Mouse (Mus musculus) heart, embryonic 15.5 days (tissue): ENCODE data around the gene Gm8765. TPM values are rescaled to one million over a fixed set of nuclear protein-coding genes. Genes with fewer than 3 reads are reported as not detected.
"Not testable (repeated sequence)": the region's sequence is repeated elsewhere in the genome, so short reads cannot be mapped to it uniquely, and the experiment has no call there.

Experiments used
- ATAC-seq: fragments of 200-750 bp; cut with Nextera tagmentation; replicated peaks from 2 replicates; pipeline ENCODE4 v1.8.0; 2017; ENCODE audit warnings: low read depth, moderate TSS enrichment; ENCODE audit not compliant: insufficient number of reproducible peaks, insufficient read depth, low FRiP score
- H3K27ac ChIP-seq: fragments of 300-500 bp; sonication (generic); 2 replicates; pipeline ENCODE4 v1.5.1; 2015; ENCODE audit warnings: mild to moderate bottlenecking, inconsistent platforms
- H3K27me3 ChIP-seq: fragments of 300-500 bp; sonication (generic); 2 replicates; pipeline ENCODE4 v1.6.1; 2015; ENCODE audit warnings: inconsistent platforms
- H3K36me3 ChIP-seq: fragments of 300-500 bp; sonication (generic); 2 replicates; pipeline ENCODE4 v1.6.1; 2015; ENCODE audit warnings: mild to moderate bottlenecking, inconsistent platforms
- H3K4me1 ChIP-seq: fragments of 300-500 bp; sonication (generic); replicated peaks from 2 replicates; pipeline ENCODE4 v1.6.1; 2015; ENCODE audit warnings: inconsistent platforms
- H3K4me2 ChIP-seq: fragments of 300-500 bp; sonication (generic); 2 replicates; pipeline ENCODE4 v1.6.1; 2015; ENCODE audit warnings: inconsistent platforms, mild to moderate bottlenecking, moderate library complexity
- H3K4me3 ChIP-seq: fragments of 300-500 bp; sonication (generic); 2 replicates; pipeline ENCODE4 v1.5.1; 2015; ENCODE audit warnings: mild to moderate bottlenecking, inconsistent platforms
- H3K9ac ChIP-seq: fragments of 300-500 bp; sonication (generic); 2 replicates; pipeline ENCODE4 v1.6.1; 2015; ENCODE audit warnings: mild to moderate bottlenecking, inconsistent platforms
- H3K9me3 ChIP-seq: fragments of 300-500 bp; sonication (generic); replicated peaks from 2 replicates; pipeline ENCODE4 v1.6.1; 2016; ENCODE audit warnings: inconsistent platforms
- WGBS: fragments of 180-500 bp; shearing (Covaris S2); methylation state at CpG from one replicate; pipeline ENCODE4 v1.1.7; 2015; ENCODE audit warnings: mixed read lengths; 5-methylcytosine and 5-hydroxymethylcytosine counted together
- microRNA-seq: library from miRNA; unstranded; fragments of <30 nt; microRNA quantifications from one replicate; pipeline ENCODE4, GENCODE M21; 2016
- polyA plus RNA-seq: library from polyadenylated mRNA; unstranded; fragments of >200 nt; fragmentation: Nextera tagmentation; extraction: Ambion mirVana; gene quantifications from 2 replicates; pipeline ENCODE4 v1.2.1, GENCODE M21; 2015

Gm8765 gene
- not detected in 2 replicates for polyA plus RNA-seq

- not testable (repeated sequence) for H3K9me3 ChIP-seq, ATAC-seq, H3K27me3 ChIP-seq, H3K36me3 ChIP-seq, H3K9ac ChIP-seq, H3K27ac ChIP-seq, H3K4me2 ChIP-seq, H3K4me3 ChIP-seq, H3K4me1 ChIP-seq
- WGBS = 61% methylated on average over 2 of the region's 2 CpGs
Measured at GRCm38 (mm10) chr13:50698012-50698411, at the start of gene Gm8765. Gene Gm8765, plus strand, starts transcription at chr13:50698312.

- not testable (repeated sequence) for H3K36me3 ChIP-seq, H3K4me1 ChIP-seq, H3K27ac ChIP-seq, H3K9ac ChIP-seq, H3K4me3 ChIP-seq, H3K27me3 ChIP-seq, H3K4me2 ChIP-seq, ATAC-seq, H3K9me3 ChIP-seq
- WGBS = 59% methylated on average over 2 of the region's 2 CpGs
Measured at GRCm38 (mm10) chr13:50648771-50649170, 49.3 kb upstream of the Gm8765 start.

GRCm38 (mm10) chr13:50750282-50750681 is 52.2 kb downstream of the Gm8765 start:
- H3K27me3 ChIP-seq, H3K27ac ChIP-seq, H3K4me3 ChIP-seq: not testable (repeated sequence)

GRCm38 (mm10) chr13:50751732-50752131 is 53.6 kb downstream of the Gm8765 start:
- WGBS = 68% methylated on average over 2 of the region's 2 CpGs
- Histone ChIP-seq H3K27me3 (no peaks in the 10 kb centered on the region), H3K9ac (no peak overlapping the region), H3K4me3 (no peak overlapping the region), H3K4me2 (no peak overlapping the region), H3K4me1 (no peaks in the 10 kb centered on the region), H3K27ac (no peak overlapping the region), H3K36me3 (no peaks in the 10 kb centered on the region), H3K9me3 (no peaks in the 10 kb centered on the region)
- ATAC-seq = no peak

More at GRCm38 (mm10) chr13:50750282-50750681, 52.2 kb downstream of the Gm8765 start:
- H3K9me3 ChIP-seq, H3K36me3 ChIP-seq, H3K4me2 ChIP-seq, ATAC-seq, H3K4me1 ChIP-seq, H3K9ac ChIP-seq: not testable (repeated sequence)

GRCm38 (mm10) chr13:50752961-50753360 is 54.8 kb downstream of the Gm8765 start:
- H3K4me2 ChIP-seq, H3K9ac ChIP-seq, H3K4me3 ChIP-seq, H3K4me1 ChIP-seq, H3K36me3 ChIP-seq, H3K9me3 ChIP-seq, H3K27ac ChIP-seq, ATAC-seq, H3K27me3 ChIP-seq: not testable (repeated sequence)

Small RNAs within 50 kb of the gene (microRNA-seq; reads per million reads assigned to microRNA genes)
- not detected for gene Gm23952

Other genes starting within 250 kb of the Gm8765 start
- gene Nutm2, start 231.0 kb upstream of the Gm8765 start, polyA plus RNA-seq = not detected in 2 replicates
- not detected in 2 replicates for gene Gm904, start 55.1 kb upstream of the Gm8765 start, polyA plus RNA-seq